Mouse (Mus musculus) small intestine, adult 2 months (tissue): ENCODE results near the gene Etfrf1.

Source experiments
- CTCF ChIP-seq: fragments of 200-500 bp; IDR thresholded peaks from 2 replicates; pipeline ENCODE4 v1.5.1; 2012; ENCODE audit warnings: low read depth, mild to moderate bottlenecking, control low read depth, inconsistent platforms, low read length, moderate library complexity, mixed read lengths; ENCODE audit not compliant: insufficient replicate concordance, insufficient read length; ENCODE audit errors: extremely low read depth
- POLR2A ChIP-seq: fragments of 200-500 bp; IDR thresholded peaks from 2 replicates; pipeline ENCODE4 v1.6.1; 2012; ENCODE audit warnings: low read depth, mild to moderate bottlenecking, control low read depth, inconsistent platforms, low read length, moderate library complexity

DNA sequence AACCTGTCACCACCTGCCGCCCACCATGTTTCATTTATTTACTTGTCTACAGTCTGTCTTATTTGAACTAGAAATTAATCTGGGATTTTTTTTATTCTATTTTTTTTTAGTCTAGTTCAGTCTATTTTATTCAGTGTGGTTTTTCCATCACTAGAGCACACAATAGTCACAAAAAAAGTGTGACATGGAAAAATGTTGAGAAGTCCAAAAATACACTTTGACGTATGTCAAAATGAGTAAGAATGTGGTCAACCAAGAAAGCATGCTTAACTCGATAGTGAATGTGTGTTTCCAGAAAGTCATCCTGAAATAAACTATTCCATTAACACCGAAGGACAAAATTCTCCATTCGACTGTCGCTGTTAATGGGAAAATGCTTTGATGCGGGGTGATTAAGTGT is 51.4 kb downstream of the Etfrf1 start:
- TF ChIP-seq CTCF (no peak), POLR2A (no peak)
